Mouse (Mus musculus): Measurements from ENCODE around the gene Atg101. TPM values are rescaled to one million over a fixed set of nuclear protein-coding genes. Genes with fewer than 3 reads are reported as not detected.
A peak's percentile ranks its signal among the peaks of the same experiment; 100 is the strongest.

The Atg101 gene
- polyA plus RNA-seq, 1 experiment, result 58.3 TPM

DNA sequence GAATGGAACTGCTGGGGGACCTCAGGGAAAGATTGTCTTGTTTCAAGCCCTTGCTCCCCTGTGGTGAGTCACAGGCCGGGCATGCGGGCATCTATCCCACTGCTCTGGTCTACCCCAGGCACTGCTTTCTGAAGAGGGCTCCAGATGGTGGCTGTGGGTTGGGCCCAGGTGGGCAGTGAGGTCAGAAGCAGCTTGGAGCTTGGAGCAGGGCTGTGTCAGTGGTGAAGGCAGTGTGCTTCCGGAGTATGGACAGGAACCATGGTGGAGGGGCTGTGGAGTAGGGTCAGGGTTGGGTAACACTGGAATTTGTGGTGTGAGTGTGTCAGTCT is 45.5 kb downstream of the Atg101 start:
- no peak for DNase-seq (ENCODE audit: extremely low spot score in 1 of 2, low spot score in 1 of 2)

DNA sequence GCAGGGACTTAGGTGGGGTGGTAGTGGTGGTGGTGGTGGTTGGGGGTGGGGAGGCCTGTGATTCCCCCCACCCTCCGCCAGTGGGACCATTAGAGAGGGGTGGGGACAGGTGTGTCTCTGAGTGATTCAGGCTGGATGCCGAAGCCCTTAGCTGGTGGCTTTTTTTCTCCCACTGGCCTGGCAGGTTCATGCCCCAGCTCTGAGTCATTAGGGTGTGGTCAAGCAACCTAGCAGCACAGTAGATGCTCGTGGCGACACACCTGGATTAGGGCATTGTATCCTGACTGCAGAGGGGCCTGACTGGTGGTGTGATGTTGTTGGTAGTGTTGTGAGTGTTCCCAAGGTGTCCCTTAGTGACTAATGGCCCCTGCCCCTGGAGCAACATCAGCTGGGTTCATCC is 47.0 kb downstream of the Atg101 start:
- DNase-seq (ENCODE audit: extremely low spot score in 1 of 2, low spot score in 1 of 2), result no peak

DNA sequence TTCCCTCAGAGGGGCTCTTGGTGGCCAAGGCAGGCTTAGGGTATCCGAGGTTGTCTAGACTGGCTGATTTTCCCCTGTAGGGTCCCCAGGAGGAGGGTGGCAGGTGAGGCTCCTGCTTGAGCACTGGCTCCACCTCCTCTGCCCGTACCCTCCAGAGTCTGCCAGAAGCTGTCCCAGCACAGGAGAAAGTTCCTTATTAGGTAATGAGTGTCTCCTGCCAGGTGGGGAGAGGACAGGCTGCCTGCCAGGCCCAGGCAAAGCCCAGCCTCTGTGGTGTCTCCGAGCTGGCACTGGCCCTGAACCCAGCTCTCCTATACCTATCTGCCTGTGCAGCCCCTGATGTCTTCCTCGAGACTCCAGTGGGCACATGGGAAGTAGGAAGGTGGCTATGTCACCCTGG is 48.3 kb downstream of the Atg101 start:
- DNase-seq (ENCODE audit: extremely low spot score in 1 of 2, low spot score in 1 of 2), result no peak

DNA sequence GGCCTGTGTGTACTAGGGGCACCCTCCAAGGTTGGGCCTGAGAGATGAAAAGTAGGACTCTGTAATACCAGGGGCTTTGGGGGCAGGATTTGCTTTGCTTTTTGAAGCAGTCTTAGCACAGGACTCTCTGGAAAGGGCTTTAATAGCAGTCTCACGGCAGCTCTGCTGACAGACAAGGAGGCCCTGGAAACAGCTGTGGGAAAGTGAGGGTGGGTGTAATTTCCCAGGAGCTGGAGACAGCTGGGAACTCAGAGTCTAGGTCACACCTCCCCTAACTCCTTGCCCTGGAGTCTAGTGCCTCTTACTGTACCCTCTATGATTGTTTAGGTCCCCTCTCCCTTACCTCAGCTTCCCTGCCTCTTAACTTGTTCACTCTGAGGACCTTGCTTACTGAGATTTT is 49.1 kb downstream of the Atg101 start:
- no peak for DNase-seq (ENCODE audit: extremely low spot score in 1 of 2, low spot score in 1 of 2)

DNA sequence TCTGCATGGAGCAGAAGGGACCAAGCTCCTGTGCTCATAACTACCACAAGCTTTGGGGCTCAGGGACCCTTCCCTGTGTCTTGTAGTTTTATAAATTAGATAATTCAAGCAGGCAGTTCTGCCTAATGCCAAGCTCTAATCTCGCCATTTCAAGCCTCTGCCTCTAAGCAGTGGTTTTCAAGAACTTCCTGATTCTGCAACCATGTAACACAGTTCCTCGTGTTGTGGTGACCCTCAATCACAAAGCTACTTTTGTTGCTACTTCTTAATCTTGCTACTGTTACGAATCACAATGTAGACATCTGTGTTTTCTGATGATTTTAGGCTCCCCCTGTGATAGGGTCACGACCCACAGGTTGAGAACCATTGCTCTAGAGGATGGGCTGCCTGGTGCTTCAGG is 49.6 kb downstream of the Atg101 start:
- DNase-seq (ENCODE audit: extremely low spot score in 1 of 2, low spot score in 1 of 2), result no peak

DNA sequence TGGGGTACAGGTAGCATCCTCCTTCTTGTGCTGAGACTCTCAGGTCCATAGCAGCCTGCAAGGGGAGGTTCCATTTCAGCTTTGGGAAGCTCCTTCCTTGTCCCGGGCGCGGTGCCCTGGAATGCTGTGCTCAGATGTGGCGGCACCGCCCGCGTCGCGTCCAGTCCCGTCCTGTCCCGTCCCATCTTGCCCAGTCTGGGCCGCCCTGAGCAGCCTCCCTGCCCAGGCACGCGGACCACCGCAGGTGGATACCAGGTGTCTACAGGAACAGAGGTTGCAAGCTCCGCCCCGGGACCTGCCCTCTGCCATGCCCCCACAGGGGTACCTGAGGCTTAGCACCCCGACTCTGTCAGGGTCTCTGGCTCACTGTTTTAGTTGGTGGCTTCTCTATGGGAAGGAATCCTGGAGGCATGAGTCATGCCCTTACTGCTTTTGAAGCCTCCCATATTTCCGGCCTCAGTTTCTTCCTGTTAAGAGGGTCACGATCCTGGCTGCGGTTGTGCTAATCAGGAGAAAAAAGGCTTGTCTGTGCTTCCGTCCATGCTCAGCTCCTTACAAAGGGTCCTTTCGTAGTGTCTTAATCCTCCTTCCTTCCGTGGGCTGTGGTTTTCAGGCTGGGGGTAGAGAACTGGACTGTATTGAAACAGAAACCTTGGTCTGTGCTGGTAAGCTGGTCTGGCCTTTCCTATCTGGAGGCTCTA is 52.6 kb downstream of the Atg101 start:
- no peak for DNase-seq (ENCODE audit: extremely low spot score in 1 of 2, low spot score in 1 of 2)

DNA sequence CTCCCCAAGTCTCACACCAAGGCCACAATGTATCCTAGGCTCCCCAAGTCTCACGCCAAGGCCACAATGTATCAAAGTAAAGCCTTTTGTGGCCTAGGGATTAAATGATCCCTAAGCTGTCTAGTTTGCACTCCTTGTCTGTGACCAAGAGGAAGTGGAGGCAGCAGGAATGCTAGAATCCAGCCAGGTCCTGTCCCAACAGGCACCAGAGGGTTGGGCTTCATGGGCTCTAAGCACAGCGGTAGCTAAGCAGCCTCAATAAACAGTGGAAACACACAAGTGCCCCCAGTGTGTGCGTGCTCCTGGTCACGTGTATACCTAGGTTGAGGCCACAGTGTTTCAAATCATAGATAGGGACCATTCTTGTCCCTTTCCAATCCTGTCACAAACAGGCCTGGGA is 54.3 kb downstream of the Atg101 start:
- DNase-seq (ENCODE audit: extremely low spot score in 1 of 2, low spot score in 1 of 2), result no peak

DNA sequence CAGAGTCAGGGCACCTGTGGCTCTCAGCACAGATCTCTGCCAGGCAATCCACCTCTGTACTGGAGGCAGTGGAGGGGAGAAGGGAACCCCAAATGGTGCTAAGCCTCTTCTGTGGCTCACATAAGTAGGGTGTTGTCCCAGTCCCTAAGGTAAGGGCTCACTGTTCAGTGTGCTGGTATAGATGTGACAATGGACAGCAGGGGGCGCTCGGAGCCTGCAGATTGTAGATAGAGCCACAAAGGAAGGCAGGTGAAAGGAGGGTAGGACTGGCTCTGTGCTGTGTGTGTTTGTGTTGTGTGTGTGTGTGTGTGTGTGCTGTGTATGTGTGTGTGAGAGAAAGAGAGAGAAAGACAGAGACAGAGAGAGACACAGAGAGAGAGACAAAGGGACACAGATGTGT is 55.5 kb downstream of the Atg101 start:
- DNase-seq (ENCODE audit: extremely low spot score in 1 of 2, low spot score in 1 of 2), result peak; percentile 75 to 97

Other genes starting within 250 kb of the Atg101 start
- gene Gm47841, start 236.9 kb upstream of the Atg101 start, polyA plus RNA-seq (2012; rRNA removed), result not detected in 2 replicates
- 1.2 and 1.3 TPM in 2 replicates for gene Fignl2, start 205.7 kb upstream of the Atg101 start, polyA plus RNA-seq (2012; rRNA removed)
- gene Ankrd33, start 168.5 kb upstream of the Atg101 start, polyA plus RNA-seq (2012; rRNA removed), result not detected in 2 replicates
- 20.7 and 22.4 TPM in 2 replicates for gene Acvrl1, start 155.8 kb upstream of the Atg101 start, polyA plus RNA-seq (2012; rRNA removed)
- 68.4 and 68.6 TPM in 2 replicates for gene Acvr1b, start 110.2 kb upstream of the Atg101 start, polyA plus RNA-seq (2012; rRNA removed)
- 43.9 and 53.5 TPM in 2 replicates for gene Grasp, start 60.1 kb upstream of the Atg101 start, polyA plus RNA-seq (2012; rRNA removed)
- gene Nr4a1, start 30.0 kb upstream of the Atg101 start, polyA plus RNA-seq (2012; rRNA removed), result 80.9 and 169 TPM in 2 replicates
- 0.27 and 0.52 TPM in 2 replicates for gene 6030408B16Rik, start 8.9 kb downstream of the Atg101 start, polyA plus RNA-seq (2012; rRNA removed)
- gene Krt80, start 85.9 kb downstream of the Atg101 start, polyA plus RNA-seq (2012; rRNA removed), result 2.0 and 3.3 TPM in 2 replicates
- gene Krt7, start 126.8 kb downstream of the Atg101 start, polyA plus RNA-seq (2012; rRNA removed), result 0.34 and 1.0 TPM in 2 replicates
- 0.10 and 0.13 TPM in 2 replicates for gene Krt87, start 154.5 kb downstream of the Atg101 start, polyA plus RNA-seq (2012; rRNA removed)
- gene Krt88, start 163.5 kb downstream of the Atg101 start, polyA plus RNA-seq (2012; rRNA removed), result not detected in 2 replicates
- gene Krt81, start 179.5 kb downstream of the Atg101 start, polyA plus RNA-seq (2012; rRNA removed), result not detected in 2 replicates
- gene Krt86, start 189.2 kb downstream of the Atg101 start, polyA plus RNA-seq (2012; rRNA removed), result 0.10 TPM in 1 of 2 replicates, not detected in the other
- gene Krt83, start 207.2 kb downstream of the Atg101 start, polyA plus RNA-seq (2012; rRNA removed), result not detected in 2 replicates
- gene Gm49425, start 233.0 kb downstream of the Atg101 start, polyA plus RNA-seq (2012; rRNA removed), result not detected in 2 replicates
- gene Krt84, start 248.5 kb downstream of the Atg101 start, polyA plus RNA-seq (2012; rRNA removed), result 0.06 TPM in 1 of 2 replicates, not detected in the other